Mouse (Mus musculus): ENCODE results near the gene Trcg1.
A peak's percentile ranks its signal among the peaks of the same experiment; 100 is the strongest.
"Not testable (repeated sequence)": the region's sequence is repeated elsewhere in the genome, so short reads cannot be mapped to it uniquely, and the experiment has no call there.

Trcg1 gene

GRCm38 (mm10) chr9:57236256-57236655 is at the start of gene Trcg1:
TSS of gene Trcg1 (plus strand) at chr9:57236556.
- no peak for DNase-seq (ENCODE audit: low read depth, low spot score)

DNA sequence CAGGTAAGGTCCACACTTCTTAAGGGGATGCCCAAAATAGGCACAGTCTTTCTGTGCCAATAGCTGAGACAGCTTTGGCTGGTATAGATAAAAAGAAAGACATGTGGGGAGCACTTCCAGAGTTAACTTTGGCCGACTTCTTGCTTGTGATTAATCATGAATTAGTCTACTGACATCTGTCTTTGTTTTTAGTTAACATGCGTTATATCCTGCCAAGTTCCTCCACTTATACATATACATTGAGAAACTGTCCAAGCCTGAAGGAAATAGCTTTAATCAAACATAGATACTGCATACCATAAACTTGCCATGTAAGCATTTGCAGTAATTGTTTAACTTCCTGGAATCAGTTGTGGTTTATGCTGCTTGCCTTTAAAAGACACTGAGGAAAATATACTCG is 39.6 kb upstream of the Trcg1 start:
- DNase-seq (ENCODE audit: low read depth, low spot score), result no peak

- DNase-seq (ENCODE audit: low read depth, low spot score), result no peak
Observed at GRCm38 (mm10) chr9:57197414-57197813, 38.9 kb upstream of the Trcg1 start.

GRCm38 (mm10) chr9:57202981-57203380 is 33.4 kb upstream of the Trcg1 start:
- no peak for DNase-seq (ENCODE audit: low read depth, low spot score)

DNA sequence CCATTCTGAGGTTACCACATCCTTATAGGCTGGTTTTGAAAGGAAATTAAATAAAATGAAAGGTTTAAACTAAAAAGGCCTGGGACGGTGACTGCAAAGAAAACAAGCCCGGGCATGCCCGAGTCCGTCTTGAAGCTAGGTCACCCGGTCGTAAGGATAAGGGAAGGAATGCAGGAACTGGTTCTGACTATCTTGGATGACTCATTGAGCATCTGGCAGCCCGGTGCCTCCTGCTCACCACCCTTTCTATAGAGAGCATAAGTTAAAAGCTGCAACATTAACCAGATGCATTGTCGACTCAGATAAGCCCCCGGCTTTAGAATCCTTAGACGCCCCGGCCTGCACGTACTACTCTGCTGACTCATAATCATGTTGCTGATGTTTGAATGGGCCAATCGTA is 32.8 kb upstream of the Trcg1 start:
- DNase-seq (ENCODE audit: low read depth, low spot score), result not testable (repeated sequence)

DNA sequence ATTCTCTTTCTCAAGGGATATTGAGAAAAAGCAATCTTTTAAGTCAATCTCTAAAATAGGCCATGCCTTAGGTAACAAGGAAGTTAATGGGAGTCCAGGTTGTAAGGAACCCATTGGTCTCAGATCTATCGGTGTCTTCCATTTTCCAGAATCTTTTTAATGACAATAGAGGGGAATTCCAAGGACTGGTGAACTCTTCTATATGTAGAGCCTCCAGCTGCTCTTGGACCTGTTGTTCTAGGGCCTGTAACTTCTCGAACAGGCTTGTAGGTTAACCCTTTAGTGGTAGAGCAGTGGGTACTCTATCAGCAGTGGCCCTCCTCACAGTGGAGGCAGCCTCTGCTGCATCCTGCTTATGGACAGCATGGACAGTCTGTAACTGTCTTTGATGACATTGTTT is 29.5 kb upstream of the Trcg1 start:
- DNase-seq (ENCODE audit: low read depth, low spot score), result no peak

DNA sequence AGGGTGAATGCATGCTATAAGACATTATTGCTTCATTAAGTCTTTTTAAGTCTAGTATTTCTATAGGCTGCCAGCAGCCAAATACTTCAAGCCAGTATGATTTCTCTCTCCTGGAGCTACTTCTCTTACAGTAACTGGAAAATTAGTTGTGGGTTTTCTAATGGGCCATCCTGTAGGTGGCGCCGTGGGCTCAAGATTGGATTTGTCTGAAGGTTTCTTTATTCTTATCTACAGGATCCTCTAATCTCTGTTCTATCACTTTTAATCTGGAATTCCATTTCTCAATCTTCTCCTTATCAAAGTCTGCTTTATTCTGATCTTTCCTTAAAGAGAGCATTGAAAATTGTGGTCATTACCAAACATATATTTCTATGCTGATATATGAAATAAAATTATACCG is 27.0 kb upstream of the Trcg1 start:
- DNase-seq (ENCODE audit: low read depth, low spot score), result peak; percentile 77

GRCm38 (mm10) chr9:57212448-57213222 is 23.7 kb upstream of the Trcg1 start:
- DNase-seq (ENCODE audit: low read depth, low spot score), result no peak

- DNase-seq (ENCODE audit: low read depth, low spot score), result no peak
Observed at GRCm38 (mm10) chr9:57214500-57214899, 21.9 kb upstream of the Trcg1 start.

DNA sequence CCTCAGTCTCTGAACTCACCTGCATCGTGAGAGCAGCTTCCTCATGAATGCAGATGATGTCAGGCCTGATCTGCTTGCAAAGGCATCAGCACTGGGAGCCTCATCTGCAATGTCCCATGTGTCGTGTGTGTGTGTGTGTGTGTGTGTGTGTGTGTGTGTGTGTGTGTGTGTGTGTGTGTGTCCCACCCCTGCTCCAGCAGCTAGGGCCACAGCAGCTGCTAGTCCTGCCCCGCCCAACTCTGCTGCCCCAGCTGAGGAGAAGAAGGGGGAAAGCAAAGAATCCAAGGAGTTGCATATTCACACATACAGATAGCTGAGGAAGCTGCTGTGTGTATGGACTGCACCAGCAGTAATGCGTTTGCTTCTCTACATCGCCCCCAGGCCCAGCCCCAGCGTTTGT is 19.1 kb upstream of the Trcg1 start:
- no peak for DNase-seq (ENCODE audit: low read depth, low spot score)

GRCm38 (mm10) chr9:57218776-57219175 is 17.6 kb upstream of the Trcg1 start:
- no peak for DNase-seq (ENCODE audit: low read depth, low spot score)

DNA sequence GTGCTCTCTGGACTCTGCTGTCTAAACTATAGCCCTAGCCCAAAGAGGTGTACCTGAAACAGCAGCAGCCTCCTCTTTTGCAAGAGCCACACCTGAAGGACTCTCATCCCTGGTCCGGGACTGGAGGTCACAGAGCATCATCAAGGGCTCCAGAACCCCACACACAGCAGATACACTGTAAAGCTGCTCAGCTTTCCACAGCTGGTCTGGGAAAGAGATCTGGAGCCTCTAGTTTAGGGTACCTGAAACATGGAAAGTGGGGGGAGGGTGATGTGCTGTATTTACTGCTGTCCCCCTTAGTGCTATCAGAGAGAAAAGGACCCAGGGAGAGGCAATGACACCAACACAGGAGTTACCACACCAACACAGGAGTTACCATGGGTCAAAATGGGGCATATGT is 16.8 kb upstream of the Trcg1 start:
- no peak for DNase-seq (ENCODE audit: low read depth, low spot score)

DNA sequence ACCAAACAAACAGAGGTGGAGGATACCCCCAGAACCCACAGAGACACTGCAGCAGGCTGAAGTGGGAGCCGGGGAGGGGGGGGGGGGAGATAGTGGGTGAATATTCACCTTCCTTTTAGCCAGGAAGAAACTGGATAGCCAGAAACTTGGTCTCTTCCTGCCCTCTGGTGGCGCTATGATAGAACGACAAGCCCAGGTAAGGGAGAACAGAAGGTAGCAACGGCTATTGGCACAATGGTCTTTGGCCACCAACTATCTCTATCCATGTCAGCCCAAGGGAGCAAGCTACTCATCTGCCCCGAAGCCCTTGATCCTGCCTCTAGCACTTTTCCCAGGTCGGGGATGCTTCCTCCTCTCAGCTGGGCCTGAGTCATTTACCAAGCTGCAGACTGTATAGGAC is 16.0 kb upstream of the Trcg1 start:
- peak; percentile 66 for DNase-seq (ENCODE audit: low read depth, low spot score)

DNA sequence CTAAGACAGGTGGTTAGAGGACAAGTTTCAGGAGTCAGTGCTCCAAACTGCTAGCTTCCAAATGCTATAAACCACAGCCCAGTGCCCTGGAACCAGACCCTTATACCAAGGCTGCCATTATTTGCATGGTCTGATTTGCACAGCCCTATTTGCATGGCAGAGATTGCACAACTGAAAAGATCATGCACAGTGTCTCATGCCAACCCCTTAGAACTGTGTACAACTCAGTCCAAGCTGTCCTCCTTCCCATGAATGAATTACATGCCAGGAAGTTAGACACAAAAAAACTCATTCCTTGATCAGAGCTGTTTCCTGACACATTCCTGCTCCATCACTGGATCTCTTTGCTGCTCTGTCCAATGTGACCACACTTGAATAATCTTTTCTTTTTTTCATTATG is 13.0 kb upstream of the Trcg1 start:
- DNase-seq (ENCODE audit: low read depth, low spot score), result no peak

DNA sequence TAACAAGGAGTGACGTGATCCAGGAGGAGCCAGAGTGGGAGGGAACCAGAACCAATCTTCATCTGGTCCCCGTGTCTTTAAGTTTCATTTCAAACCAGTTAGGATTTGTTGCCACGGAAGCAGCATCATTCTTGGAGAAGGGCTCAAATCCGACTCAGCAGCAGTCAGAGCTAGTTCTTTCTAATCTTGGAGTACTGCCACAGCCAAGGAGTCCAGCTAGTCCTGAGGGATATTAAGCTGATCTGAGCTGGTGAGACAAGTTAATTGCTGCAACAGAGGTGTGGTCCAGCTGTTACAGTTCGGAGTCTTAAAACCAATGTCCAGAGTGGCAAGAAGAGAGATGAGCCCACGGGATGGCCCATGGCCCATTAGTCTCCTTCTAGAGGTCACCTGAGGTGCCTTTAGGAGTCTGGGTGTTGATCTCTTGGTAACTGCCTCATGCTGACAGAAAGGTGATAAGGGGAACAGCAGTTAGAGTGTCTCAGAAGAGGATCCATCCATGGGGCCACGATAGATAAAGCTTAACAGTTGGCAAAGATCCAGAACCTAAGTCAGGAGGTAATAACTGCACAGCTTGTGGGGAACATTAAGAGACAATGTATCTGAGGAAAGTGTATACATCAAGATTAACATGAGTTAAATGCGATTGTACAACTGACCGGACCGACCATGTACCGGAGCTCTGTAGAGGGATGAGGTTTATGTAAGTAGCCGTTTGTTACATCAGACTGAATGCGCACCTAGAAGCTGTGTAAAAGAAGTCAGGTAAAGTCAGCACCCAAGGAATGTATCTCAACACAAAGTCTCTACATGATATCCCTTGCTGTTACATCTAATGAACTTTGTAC is 10.4 kb upstream of the Trcg1 start:
- DNase-seq (ENCODE audit: low read depth, low spot score), result no peak

- not testable (repeated sequence) for DNase-seq (ENCODE audit: low read depth, low spot score)
Observed at GRCm38 (mm10) chr9:57226628-57227122, 9.7 kb upstream of the Trcg1 start.

GRCm38 (mm10) chr9:57227203-57227602 is 9.2 kb upstream of the Trcg1 start:
- DNase-seq (ENCODE audit: low read depth, low spot score), result no peak

GRCm38 (mm10) chr9:57228186-57228585 is 8.2 kb upstream of the Trcg1 start:
- DNase-seq (ENCODE audit: low read depth, low spot score), result no peak

- DNase-seq (ENCODE audit: low read depth, low spot score), result no peak
Observed at GRCm38 (mm10) chr9:57229726-57230125, 6.6 kb upstream of the Trcg1 start.

GRCm38 (mm10) chr9:57230146-57230783 is 6.1 kb upstream of the Trcg1 start:
- DNase-seq (ENCODE audit: low read depth, low spot score), result no peak

DNA sequence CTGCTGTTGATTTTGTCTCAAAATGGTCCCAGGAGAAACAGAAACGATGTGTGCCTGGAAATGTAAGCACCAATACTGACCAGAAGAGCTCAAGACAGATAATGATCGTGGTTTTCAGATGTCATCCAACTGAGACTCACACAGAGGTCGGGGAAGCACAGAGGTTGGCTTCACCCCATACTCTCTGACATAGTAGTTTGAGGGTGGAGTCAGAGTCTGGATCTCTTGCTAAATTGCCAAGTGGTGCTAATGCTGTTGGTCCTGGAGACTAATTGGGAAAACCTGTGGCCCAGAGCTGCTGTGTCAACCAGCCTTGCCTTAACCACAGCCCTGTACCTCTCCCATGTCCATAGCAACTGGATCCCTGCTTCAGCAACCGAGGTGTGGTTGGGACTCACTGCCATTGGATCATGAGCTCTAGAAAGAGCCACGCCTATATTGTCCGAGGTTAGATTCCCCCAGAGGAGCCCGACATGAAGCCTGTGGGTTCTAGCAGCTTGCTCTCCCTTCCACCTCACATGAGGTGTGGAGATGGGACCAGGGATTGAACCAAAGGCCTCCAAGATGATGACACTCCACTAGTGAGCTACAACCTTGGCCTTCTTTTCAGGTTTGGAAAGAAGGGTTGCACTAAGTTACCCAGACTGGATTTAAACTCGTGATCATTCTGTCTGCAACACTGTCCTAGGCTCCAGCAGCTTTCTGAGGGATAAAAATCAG is 4.7 kb upstream of the Trcg1 start:
- DNase-seq (ENCODE audit: low read depth, low spot score), result no peak

Measured in CD4-positive, CD25-positive, alpha-beta regulatory T cell, adult 2 months (primary cell).